Mouse (Mus musculus) embryo, embryonic 9.5 days (tissue): Measurements from ENCODE around the gene Ttc8.

Experiments
- DNase-seq: peaks from one replicate; pipeline ENCODE4 v3.0.0-alpha.2; 2017; ENCODE audit errors: extremely low spot score

The Ttc8 gene

GRCm38 (mm10) chr12:99028665-99029064 is 108.3 kb downstream of the Ttc8 start:
- no peak for DNase-seq

- no peak for DNase-seq
These were observed 109.6 kb downstream of the Ttc8 start for GRCm38 (mm10) chr12:99030022-99030421.
